Mouse (Mus musculus): ENCODE results near the gene Mpv17l2. TPM values are rescaled to one million over a fixed set of nuclear protein-coding genes. Genes with fewer than 3 reads are reported as not detected.
A peak's percentile ranks its signal among the peaks of the same experiment; 100 is the strongest.

The Mpv17l2 gene
- total and polyA plus RNA-seq, 2 experiments from 2014 or later = 53.9 to 56.1 TPM

DNA sequence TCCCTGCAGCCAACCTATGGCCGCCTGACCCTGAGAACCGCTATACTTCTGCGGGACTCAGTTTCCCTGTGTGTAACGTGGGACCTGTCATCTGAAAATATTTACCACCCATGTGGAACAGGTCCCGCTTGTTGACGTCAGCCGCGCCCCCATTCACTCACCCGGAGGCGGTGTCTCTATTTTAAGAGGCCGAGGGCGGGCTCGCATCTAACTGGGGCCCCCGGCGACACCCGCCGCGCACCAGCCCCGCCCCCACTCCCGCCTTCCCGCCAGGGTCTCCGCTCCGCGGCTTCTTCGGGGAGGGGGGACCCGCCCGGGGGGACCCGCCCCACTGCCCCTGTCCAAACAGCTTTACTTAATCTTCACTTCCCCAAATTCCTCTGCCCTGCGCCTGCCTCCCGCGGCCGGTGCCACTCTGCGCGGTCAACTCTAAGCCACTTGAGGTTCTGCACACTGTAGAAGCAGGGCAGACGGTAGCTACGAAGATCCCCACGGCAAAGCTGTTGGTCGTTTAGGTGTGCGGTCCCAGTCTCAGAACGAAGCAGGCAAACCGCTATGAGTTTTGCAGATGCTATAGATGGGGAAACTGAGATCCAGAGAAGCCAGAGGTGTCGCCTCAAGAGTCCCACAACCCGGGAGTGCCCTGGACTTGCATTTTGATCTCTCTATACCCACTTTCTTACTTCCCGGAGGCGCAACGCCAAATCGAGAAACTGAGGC, 43.2 kb upstream of the Mpv17l2 start:
- Histone ChIP-seq H3K27me3 (ENCODE audit: insufficient read depth, low read length) (peaks cover 20% of the 10 kb centered on the region), H3K9ac (replicated peaks; ENCODE audit: low read length) (peak overlapping the region; percentile 17; the same call in 1 of the 2 replicates), H3K27ac (no peak overlapping the region), H3K4me1 (ENCODE audit: insufficient read depth, low read length) (peaks cover 12% of the 10 kb centered on the region), H3K9me3 (ENCODE audit: low read length) (no peaks in the 10 kb centered on the region), H3K36me3 (ENCODE audit: insufficient read depth, low read length) (no peaks in the 10 kb centered on the region), H3K4me2 (ENCODE audit: low read depth, low read length) (peak overlapping the region; percentile 71), H3K4me3 (ENCODE audit: low read length) (peak overlapping the region; percentile 45)
- DNase-seq (ENCODE audit: low spot score) = no peak
- WGBS = 2% methylated on average over 45 of the region's 47 CpGs
- no peak; the same call in 1 of the 2 replicates for ATAC-seq
- no peak for TF ChIP-seq CTCF (IDR thresholded peaks at IDR 0.05; ENCODE audit: low read depth)

- Histone ChIP-seq H3K36me3 (ENCODE audit: insufficient read depth, low read length) (no peaks in the 10 kb centered on the region), H3K27me3 (ENCODE audit: insufficient read depth, low read length) (peaks cover 20% of the 10 kb centered on the region), H3K27ac (no peak overlapping the region), H3K9me3 (ENCODE audit: low read length) (no peaks in the 10 kb centered on the region), H3K4me1 (ENCODE audit: insufficient read depth, low read length) (peaks cover 18% of the 10 kb centered on the region), H3K9ac (replicated peaks; ENCODE audit: low read length) (no peak overlapping the region), H3K4me3 (ENCODE audit: low read length) (no peak overlapping the region), H3K4me2 (ENCODE audit: low read depth, low read length) (no peak overlapping the region)
- no peak for ATAC-seq
- no peak for DNase-seq (ENCODE audit: low spot score)
- no peak for TF ChIP-seq CTCF (IDR thresholded peaks at IDR 0.05; ENCODE audit: low read depth)
- 79% methylated on average over 11 of the region's 11 CpGs for WGBS
These were observed 42.2 kb upstream of the Mpv17l2 start for GRCm38 (mm10) chr8:70802786-70803510.

- no peak for TF ChIP-seq CTCF (IDR thresholded peaks at IDR 0.05; ENCODE audit: low read depth)
- 79% methylated on average over 1 of the region's 1 CpGs for WGBS
- H3K27me3 ChIP-seq (ENCODE audit: insufficient read depth, low read length) = peaks cover 20% of the 10 kb centered on the region
These were observed 41.1 kb upstream of the Mpv17l2 start for GRCm38 (mm10) chr8:70801830-70802229.

GRCm38 (mm10) chr8:70801156-70801555, 40.4 kb upstream of the Mpv17l2 start:
- DNase-seq (ENCODE audit: low spot score) (no peak), ATAC-seq (no peak)
- 28% methylated on average over 15 of the region's 15 CpGs for WGBS
- peaks cover 20% of the 10 kb centered on the region for H3K27me3 ChIP-seq (ENCODE audit: insufficient read depth, low read length)
- H3K27ac ChIP-seq = no peak overlapping the region
- H3K9ac ChIP-seq (replicated peaks; ENCODE audit: low read length) = no peak overlapping the region
- no peaks in the 10 kb centered on the region for H3K9me3 ChIP-seq (ENCODE audit: low read length)
- no peaks in the 10 kb centered on the region for H3K36me3 ChIP-seq (ENCODE audit: insufficient read depth, low read length)
- H3K4me3 ChIP-seq (ENCODE audit: low read length) = no peak overlapping the region
- H3K4me1 ChIP-seq (ENCODE audit: insufficient read depth, low read length) = peaks cover 22% of the 10 kb centered on the region
- no peak overlapping the region for H3K4me2 ChIP-seq (ENCODE audit: low read depth, low read length)
- TF ChIP-seq CTCF (IDR thresholded peaks at IDR 0.05; ENCODE audit: low read depth) = no peak

More at GRCm38 (mm10) chr8:70801830-70802229, 41.1 kb upstream of the Mpv17l2 start:
- no peaks in the 10 kb centered on the region for H3K36me3 ChIP-seq (ENCODE audit: insufficient read depth, low read length)
- no peak overlapping the region for H3K4me3 ChIP-seq (ENCODE audit: low read length)
- ATAC-seq (no peak), DNase-seq (ENCODE audit: low spot score) (no peak)
- H3K27ac ChIP-seq = no peak overlapping the region
- H3K9ac ChIP-seq (replicated peaks; ENCODE audit: low read length) = no peak overlapping the region
- H3K9me3 ChIP-seq (ENCODE audit: low read length) = no peaks in the 10 kb centered on the region
- peaks cover 22% of the 10 kb centered on the region for H3K4me1 ChIP-seq (ENCODE audit: insufficient read depth, low read length)
- no peak overlapping the region for H3K4me2 ChIP-seq (ENCODE audit: low read depth, low read length)

- peaks cover 22% of the 10 kb centered on the region for H3K4me1 ChIP-seq (ENCODE audit: insufficient read depth, low read length)
- no peak overlapping the region for H3K4me3 ChIP-seq (ENCODE audit: low read length)
- TF ChIP-seq CTCF (IDR thresholded peaks at IDR 0.05; ENCODE audit: low read depth) = no peak
- H3K9ac ChIP-seq (replicated peaks; ENCODE audit: low read length) = no peak overlapping the region
- H3K9me3 ChIP-seq (ENCODE audit: low read length) = no peaks in the 10 kb centered on the region
- H3K4me2 ChIP-seq (ENCODE audit: low read depth, low read length) = no peak overlapping the region
- no peak for DNase-seq (ENCODE audit: low spot score)
- no peak for ATAC-seq
- H3K36me3 ChIP-seq (ENCODE audit: insufficient read depth, low read length) = no peaks in the 10 kb centered on the region
- H3K27ac ChIP-seq = no peak overlapping the region
- peaks cover 20% of the 10 kb centered on the region for H3K27me3 ChIP-seq (ENCODE audit: insufficient read depth, low read length)
- 48% methylated on average over 10 of the region's 10 CpGs for WGBS
These were observed 39.9 kb upstream of the Mpv17l2 start for GRCm38 (mm10) chr8:70800648-70801047.

DNA sequence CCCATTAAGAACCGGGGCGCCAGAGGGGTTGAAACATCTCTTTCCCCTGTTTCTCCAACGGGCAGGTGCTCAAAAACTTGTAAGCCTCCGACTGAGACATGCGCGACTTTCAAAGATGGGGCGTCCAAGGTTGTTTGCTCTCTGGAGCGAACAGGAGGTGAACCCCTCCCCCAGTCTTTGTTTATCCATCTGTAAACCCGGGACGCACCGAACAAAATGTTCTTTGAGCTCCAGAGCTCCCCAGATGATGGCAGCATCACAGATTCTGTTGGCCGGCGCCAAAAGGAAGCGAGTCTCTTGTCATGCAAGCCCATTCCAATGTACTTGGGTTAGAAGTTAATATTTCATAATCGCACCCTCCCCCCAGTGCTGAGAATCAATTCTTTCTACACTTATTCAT, 37.5 kb upstream of the Mpv17l2 start:
- peak overlapping the region; percentile 59 for H3K4me3 ChIP-seq (ENCODE audit: low read length)
- H3K36me3 ChIP-seq (ENCODE audit: insufficient read depth, low read length) = no peaks in the 10 kb centered on the region
- TF ChIP-seq CTCF (IDR thresholded peaks at IDR 0.05; ENCODE audit: low read depth) = no peak
- peak overlapping the region; percentile 48; the same call in 1 of the 2 replicates for H3K27ac ChIP-seq
- H3K9ac ChIP-seq (replicated peaks; ENCODE audit: low read length) = no peak overlapping the region
- H3K27me3 ChIP-seq (ENCODE audit: insufficient read depth, low read length) = 0 out of 2 replicates have a peak, but pooled peaks cover 7% of the 10 kb centered on the region
- H3K9me3 ChIP-seq (ENCODE audit: low read length) = no peaks in the 10 kb centered on the region
- H3K4me2 ChIP-seq (ENCODE audit: low read depth, low read length) = peak overlapping the region; percentile 96
- no peak for ATAC-seq
- peaks cover 10% of the 10 kb centered on the region for H3K4me1 ChIP-seq (ENCODE audit: insufficient read depth, low read length)
- WGBS = 7% methylated on average over 15 of the region's 15 CpGs
- peak; percentile 57 for DNase-seq (ENCODE audit: low spot score)
